8 mouse cellular contexts compared by ENCODE assay signal in the genomic region with DNA sequence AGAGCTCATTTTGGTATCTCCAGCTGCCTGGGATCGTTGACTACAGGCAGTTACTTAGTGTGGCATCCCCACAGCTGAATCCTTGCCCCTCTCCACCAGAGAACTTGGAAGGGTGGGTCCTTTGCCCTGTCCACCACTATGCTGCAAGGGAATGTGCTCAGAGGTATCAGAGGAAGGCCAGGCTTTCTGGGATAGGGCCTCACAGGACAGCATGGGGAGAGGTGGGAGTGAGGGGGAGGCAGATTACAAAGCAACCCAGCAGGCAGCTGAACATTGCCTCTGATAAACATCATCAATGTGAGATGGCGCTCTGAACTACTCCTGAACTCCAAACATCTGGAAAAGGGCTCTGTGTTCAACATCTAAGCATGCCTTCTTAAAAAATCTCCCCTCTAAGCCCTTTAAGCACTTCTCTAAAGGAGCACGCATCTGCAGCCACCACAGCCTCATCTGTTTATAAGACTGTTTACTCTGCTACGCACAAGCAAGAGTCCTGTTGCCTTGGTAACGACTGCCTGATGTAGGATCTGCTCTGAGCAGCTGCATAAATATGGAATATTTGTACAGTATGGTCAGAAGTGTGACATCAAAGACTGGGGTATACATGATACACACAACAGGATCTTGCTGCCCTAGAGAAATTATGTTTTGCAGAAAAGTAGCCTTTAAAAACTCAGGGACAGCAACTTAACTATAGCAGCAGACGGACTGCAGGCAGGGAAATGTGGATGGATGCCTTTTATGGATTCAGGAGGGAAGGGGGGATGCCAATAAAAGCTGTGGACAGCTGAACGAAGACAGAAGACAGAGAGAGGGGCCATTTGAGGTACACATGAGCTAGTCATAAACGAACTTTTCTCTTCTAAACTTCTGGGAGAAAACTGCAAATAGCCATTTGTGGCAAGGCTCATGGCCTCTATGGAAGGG.
DNase-seq lines count a peak whose midpoint lies in the region; ATAC-seq and TF ChIP-seq lines count a peak whose summit lies in the region.

No protein-coding gene starts in this region.

- H3K4me1 ChIP-seq in lung, postnatal 0 days (ENCODE audit: insufficient read depth, low read depth, low read length), result no peaks in the 10 kb centered on the region
- no peaks in the 10 kb centered on the region for H3K4me1 ChIP-seq in lung, adult 2 months (ENCODE audit: control insufficient read depth, insufficient read depth, low read length)
- no peaks in the 10 kb centered on the region for H3K4me1 ChIP-seq in hindbrain, embryonic 11.5 days (replicated peaks; ENCODE audit: control insufficient read depth, insufficient read depth, low read length)
- H3K4me1 ChIP-seq in midbrain, embryonic 11.5 days (ENCODE audit: control insufficient read depth, insufficient read depth, low read length), result peaks cover 4% of the 10 kb centered on the region; the same call in 1 of the 2 replicates

- no peaks in the 10 kb centered on the region for H3K9me3 ChIP-seq in lung, postnatal 0 days (ENCODE audit: low read length)
- H3K9me3 ChIP-seq in hindbrain, embryonic 11.5 days (ENCODE audit: control insufficient read depth, low read length), result no peaks in the 10 kb centered on the region
- no peaks in the 10 kb centered on the region for H3K9me3 ChIP-seq in midbrain, embryonic 11.5 days (ENCODE audit: control insufficient read depth, low read length)

- ATAC-seq in lung, postnatal 0 days, result peak; percentile 93
- no peak for ATAC-seq in hindbrain, embryonic 11.5 days (ENCODE audit: low FRiP score)
- peak; percentile 58; the same call in 1 of the 2 replicates for ATAC-seq in midbrain, embryonic 11.5 days (ENCODE audit: low FRiP score)
- no peak for ATAC-seq in megakaryocyte progenitor cell, adult 5-6 weeks (replicated peaks; ENCODE audit: poor library complexity)

- no peak overlapping the region for H3K4me3 ChIP-seq in lung, postnatal 0 days (ENCODE audit: low read depth, low read length)
- H3K4me3 ChIP-seq in lung, adult 2 months (replicated peaks; ENCODE audit: extremely low read depth, low read depth, low read length), result no peak overlapping the region
- H3K4me3 ChIP-seq in hindbrain, embryonic 11.5 days (ENCODE audit: low read depth, low read length), result no peak overlapping the region
- no peak overlapping the region for H3K4me3 ChIP-seq in midbrain, embryonic 11.5 days (ENCODE audit: low read depth, low read length)

- WGBS in lung, postnatal 0 days, result 35% methylated on average over 8 of the region's 8 CpGs
- 53% methylated on average over 8 of the region's 8 CpGs for WGBS in lung, adult 2 months
- 67% methylated on average over 8 of the region's 8 CpGs for WGBS in hindbrain, embryonic 11.5 days
- WGBS in midbrain, embryonic 11.5 days, result 60% methylated on average over 8 of the region's 8 CpGs

- peak; percentile 53 for TF ChIP-seq EP300 in lung, postnatal 0 days (IDR thresholded peaks at IDR 0.05)

- DNase-seq in lung, postnatal 0 days (ENCODE audit: low spot score), result peak; percentile 89
- no peak for DNase-seq in lung, adult 2 months
- peak; percentile 33 for DNase-seq in hindbrain, embryonic 11.5 days (ENCODE audit: low spot score)
- peak; percentile 80 for DNase-seq in midbrain, embryonic 11.5 days (ENCODE audit: low spot score, missing footprints)
- DNase-seq in natural killer cell, adult 2 months (ENCODE audit: low spot score in 2 of 2), result no peak
- DNase-seq in layer of hippocampus, postnatal 25 days (ENCODE audit: extremely low spot score in 1 of 2, low spot score in 1 of 2), result no peak
- no peak for DNase-seq in adrenal gland, postnatal 36 days

- no peak for TF ChIP-seq POLR2A in lung, adult 2 months (IDR thresholded peaks at IDR 0.05; ENCODE audit: borderline replicate concordance, extremely low read depth, low read depth, low read length)

- no peak overlapping the region for H3K9ac ChIP-seq in lung, postnatal 0 days (replicated peaks; ENCODE audit: low read depth)
- H3K9ac ChIP-seq in hindbrain, embryonic 11.5 days (ENCODE audit: low read depth, low read length), result no peak overlapping the region
- H3K9ac ChIP-seq in midbrain, embryonic 11.5 days (ENCODE audit: low read length), result no peak overlapping the region

- 0 out of 2 replicates have a peak overlapping the region, but pooled peaks have one; percentile 47 for H3K27ac ChIP-seq in lung, postnatal 0 days (ENCODE audit: low read length)
- H3K27ac ChIP-seq in hindbrain, embryonic 11.5 days (ENCODE audit: low read depth, low read length), result no peak overlapping the region
- H3K27ac ChIP-seq in midbrain, embryonic 11.5 days (ENCODE audit: low read depth, low read length), result 0 out of 2 replicates have a peak overlapping the region, but pooled peaks have one; percentile 20

- no peak for TF ChIP-seq CTCF in lung, postnatal 0 days (IDR thresholded peaks at IDR 0.05)
- no peak for TF ChIP-seq CTCF in lung, adult 2 months (IDR thresholded peaks at IDR 0.05; ENCODE audit: insufficient read depth, low read length)

- H3K27me3 ChIP-seq in lung, postnatal 0 days (replicated peaks; ENCODE audit: insufficient read depth, low read length), result no peaks in the 10 kb centered on the region
- H3K27me3 ChIP-seq in hindbrain, embryonic 11.5 days (ENCODE audit: control insufficient read depth, insufficient read depth, low read length), result no peaks in the 10 kb centered on the region
- H3K27me3 ChIP-seq in midbrain, embryonic 11.5 days (ENCODE audit: control insufficient read depth, insufficient read depth, low read length), result no peaks in the 10 kb centered on the region

- H3K36me3 ChIP-seq in lung, postnatal 0 days (ENCODE audit: insufficient read depth, low read length), result peaks cover 19% of the 10 kb centered on the region; the same call in 1 of the 2 replicates
- no peaks in the 10 kb centered on the region; the same call in 1 of the 2 replicates for H3K36me3 ChIP-seq in hindbrain, embryonic 11.5 days (ENCODE audit: control insufficient read depth, insufficient read depth, low read length)
- peaks cover 7% of the 10 kb centered on the region; the same call in 1 of the 2 replicates for H3K36me3 ChIP-seq in midbrain, embryonic 11.5 days (ENCODE audit: control insufficient read depth, insufficient read depth, low read length)

- H3K4me2 ChIP-seq in lung, postnatal 0 days (replicated peaks; ENCODE audit: low read depth, low read length), result no peak overlapping the region
- no peak overlapping the region for H3K4me2 ChIP-seq in hindbrain, embryonic 11.5 days (replicated peaks; ENCODE audit: low read depth, low read length)
- no peak overlapping the region for H3K4me2 ChIP-seq in midbrain, embryonic 11.5 days

Comparison
In these comparisons a context has a peak if more than half of its experiments do, and no peak if none do; other contexts are left out.
1. DNase-seq: peak in lung, postnatal 0 days (single experiment), hindbrain, embryonic 11.5 days (single experiment) and midbrain, embryonic 11.5 days (single experiment); none in lung, adult 2 months (single experiment), natural killer cell, adult 2 months (0 of 2), layer of hippocampus, postnatal 25 days (0 of 2) and adrenal gland, postnatal 36 days (0 of 2).
2. ATAC-seq: peak in lung, postnatal 0 days (single experiment) and midbrain, embryonic 11.5 days (single experiment); none in hindbrain, embryonic 11.5 days (single experiment) and megakaryocyte progenitor cell, adult 5-6 weeks (single experiment).